Mouse (Mus musculus) stomach, embryonic 14.5 days (tissue): ENCODE data around the gene Snph. TPM values are rescaled to one million over a fixed set of nuclear protein-coding genes. Genes with fewer than 3 reads are reported as not detected.

Source experiments
- ATAC-seq: fragments of 200-750 bp; cut with Nextera tagmentation; 2 replicates; pipeline ENCODE4 v1.8.0; 2017; ENCODE audit warnings: low read depth, moderate TSS enrichment; ENCODE audit not compliant: insufficient number of reproducible peaks, insufficient read depth, low FRiP score
- H3K27ac ChIP-seq: fragments of 300-500 bp; sonication (generic); 2 replicates; pipeline ENCODE4 v1.5.1; 2014; ENCODE audit warnings: mild to moderate bottlenecking, low read length, moderate library complexity, mixed read lengths
- H3K27me3 ChIP-seq: fragments of 300-500 bp; sonication (generic); 2 replicates; pipeline ENCODE4 v1.6.1; 2014; ENCODE audit warnings: low read length, control low read depth, mixed read lengths; ENCODE audit not compliant: control insufficient read depth, insufficient read depth
- H3K36me3 ChIP-seq: fragments of 300-500 bp; sonication (generic); 2 replicates; pipeline ENCODE4 v1.6.1; 2014; ENCODE audit warnings: mild to moderate bottlenecking, control low read depth, low read length, moderate library complexity, mixed read lengths; ENCODE audit not compliant: control insufficient read depth, insufficient read depth
- H3K4me1 ChIP-seq: fragments of 300-500 bp; sonication (generic); 2 replicates; pipeline ENCODE4 v1.6.1; 2014; ENCODE audit warnings: low read length, control low read depth, mixed read lengths; ENCODE audit not compliant: control insufficient read depth, insufficient read depth
- H3K4me2 ChIP-seq: fragments of 300-500 bp; sonication (generic); replicated peaks from 2 replicates; pipeline ENCODE4 v1.6.1; 2014; ENCODE audit warnings: low read depth, low read length, control low read depth
- H3K4me3 ChIP-seq: fragments of 300-500 bp; sonication (generic); 2 replicates; pipeline ENCODE4 v1.5.1; 2014; ENCODE audit warnings: low read depth, low read length, control low read depth
- H3K9ac ChIP-seq: fragments of 300-500 bp; sonication (generic); replicated peaks from 2 replicates; pipeline ENCODE4 v1.6.1; 2014; ENCODE audit warnings: low read depth, mild to moderate bottlenecking, control low read depth, low read length, moderate library complexity, mixed read lengths
- H3K9me3 ChIP-seq: fragments of 300-500 bp; sonication (generic); 2 replicates; pipeline ENCODE4 v1.6.1; 2016; ENCODE audit warnings: low read depth, low read length, control low read depth; ENCODE audit not compliant: control insufficient read depth
- WGBS: fragments of 180-500 bp; shearing (Covaris S2); extraction: QIAGEN DNeasy Blood & Tissue Kit; methylation state at CpG from one replicate; pipeline ENCODE4 v1.1.7; 2014; 5-methylcytosine and 5-hydroxymethylcytosine counted together
- polyA plus RNA-seq: library from polyadenylated mRNA; unstranded; fragments of >200 nt; fragmentation: Nextera tagmentation; extraction: Ambion mirVana; gene quantifications from 2 replicates; pipeline ENCODE4 v1.2.1, GENCODE M21; 2014

Snph gene
- polyA plus RNA-seq, 1 experiment from 2014 or later, result 1.5 TPM

GRCm38 (mm10) chr2:151585934-151586333, 46.5 kb downstream of the Snph start:
- Histone ChIP-seq H3K9ac (no peak overlapping the region), H3K27ac (no peak overlapping the region), H3K36me3 (no peaks in the 10 kb centered on the region), H3K9me3 (no peaks in the 10 kb centered on the region), H3K27me3 (no peaks in the 10 kb centered on the region), H3K4me2 (no peak overlapping the region), H3K4me3 (no peak overlapping the region), H3K4me1 (no peaks in the 10 kb centered on the region)
- WGBS, result 39% methylated on average over 3 of the region's 3 CpGs
- no peak for ATAC-seq

DNA sequence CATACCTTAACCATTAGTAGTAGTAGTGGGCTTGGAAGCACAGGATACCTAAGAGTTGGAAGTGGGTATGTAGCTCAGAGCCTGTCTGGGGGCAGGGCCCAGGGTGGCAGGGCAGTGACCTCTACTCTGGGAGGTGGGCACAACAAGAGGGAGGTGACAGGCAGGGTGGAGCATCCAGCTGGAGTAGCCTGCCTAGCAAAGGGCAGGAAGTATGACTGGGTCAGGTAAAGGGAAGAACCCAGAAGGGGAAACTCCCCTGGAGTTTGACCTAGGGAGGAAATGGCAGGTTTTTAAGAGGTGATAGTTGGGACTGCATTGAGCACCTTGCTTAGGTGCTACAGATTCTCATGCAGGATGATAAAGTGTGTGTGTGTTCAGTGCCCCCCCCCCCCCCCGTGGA, 51.4 kb downstream of the Snph start:
- 50% methylated on average over 1 of the region's 1 CpGs for WGBS
- H3K27ac ChIP-seq, result no peak overlapping the region
- H3K9ac ChIP-seq, result no peak overlapping the region
- no peak overlapping the region for H3K4me3 ChIP-seq
- no peak for ATAC-seq
- H3K9me3 ChIP-seq, result no peaks in the 10 kb centered on the region
- no peaks in the 10 kb centered on the region for H3K36me3 ChIP-seq
- no peak overlapping the region for H3K4me2 ChIP-seq
- H3K4me1 ChIP-seq, result no peaks in the 10 kb centered on the region
- H3K27me3 ChIP-seq, result no peaks in the 10 kb centered on the region

- no peak overlapping the region for H3K27ac ChIP-seq
- H3K9me3 ChIP-seq, result no peaks in the 10 kb centered on the region
- no peaks in the 10 kb centered on the region for H3K4me1 ChIP-seq
- no peak overlapping the region for H3K4me3 ChIP-seq
- no peak for ATAC-seq
- WGBS, result 74% methylated on average over 4 of the region's 4 CpGs
- no peak overlapping the region for H3K4me2 ChIP-seq
- H3K27me3 ChIP-seq, result no peaks in the 10 kb centered on the region
- H3K9ac ChIP-seq, result no peak overlapping the region
- H3K36me3 ChIP-seq, result no peaks in the 10 kb centered on the region
Measured at GRCm38 (mm10) chr2:151579183-151579582, 53.2 kb downstream of the Snph start.

GRCm38 (mm10) chr2:151575699-151576389, 56.5 kb downstream of the Snph start:
- peak; percentile 82 for ATAC-seq
- H3K4me1 ChIP-seq, result no peaks in the 10 kb centered on the region

DNA sequence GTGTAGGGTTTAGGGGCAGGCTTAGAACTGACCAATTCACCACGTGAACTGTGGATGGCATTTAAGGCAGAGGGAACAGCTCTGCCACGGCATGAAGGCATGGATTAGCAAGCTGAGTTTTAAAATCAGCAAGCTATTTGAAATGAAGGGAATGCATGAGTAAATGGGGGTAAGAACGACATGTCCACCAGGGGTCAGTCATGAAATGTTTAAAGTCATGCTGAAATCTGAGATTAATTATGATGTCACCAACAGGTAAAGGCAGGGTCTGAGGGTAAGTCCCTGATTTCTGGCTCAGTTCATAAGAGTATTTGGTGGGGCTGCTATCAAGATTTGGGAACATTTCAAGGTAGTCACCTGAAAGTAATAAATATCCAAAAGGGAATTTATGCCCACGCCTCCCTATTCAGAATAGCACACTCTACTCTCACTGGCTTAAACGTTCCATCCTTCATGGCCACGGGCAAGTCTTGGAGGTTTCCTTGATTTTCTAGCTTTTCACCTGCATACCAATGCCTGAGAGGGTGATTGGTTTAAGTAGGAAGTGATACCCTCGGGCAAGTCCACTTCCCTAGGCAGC, 57.2 kb downstream of the Snph start:
- ATAC-seq, result no peak
- Histone ChIP-seq H3K4me3 (peak overlapping the region; percentile 27), H3K27ac (no peak overlapping the region; the same call in 1 of the 2 replicates), H3K27me3 (no peaks in the 10 kb centered on the region), H3K4me2 (peak overlapping the region; percentile 61), H3K9ac (no peak overlapping the region), H3K9me3 (no peaks in the 10 kb centered on the region), H3K4me1 (no peaks in the 10 kb centered on the region), H3K36me3 (no peaks in the 10 kb centered on the region)
- WGBS, result 24% methylated on average over 7 of the region's 7 CpGs

More at GRCm38 (mm10) chr2:151575699-151576389, 56.5 kb downstream of the Snph start:
- H3K27me3 ChIP-seq, result no peaks in the 10 kb centered on the region
- peak overlapping the region; percentile 52; the same call in 1 of the 2 replicates for H3K27ac ChIP-seq
- peak overlapping the region; percentile 61 for H3K4me2 ChIP-seq
- no peaks in the 10 kb centered on the region for H3K36me3 ChIP-seq
- 2% methylated on average over 38 of the region's 38 CpGs for WGBS
- H3K9ac ChIP-seq, result no peak overlapping the region; the same call in 1 of the 2 replicates
- H3K4me3 ChIP-seq, result peak overlapping the region; percentile 27
- H3K9me3 ChIP-seq, result no peaks in the 10 kb centered on the region

DNA sequence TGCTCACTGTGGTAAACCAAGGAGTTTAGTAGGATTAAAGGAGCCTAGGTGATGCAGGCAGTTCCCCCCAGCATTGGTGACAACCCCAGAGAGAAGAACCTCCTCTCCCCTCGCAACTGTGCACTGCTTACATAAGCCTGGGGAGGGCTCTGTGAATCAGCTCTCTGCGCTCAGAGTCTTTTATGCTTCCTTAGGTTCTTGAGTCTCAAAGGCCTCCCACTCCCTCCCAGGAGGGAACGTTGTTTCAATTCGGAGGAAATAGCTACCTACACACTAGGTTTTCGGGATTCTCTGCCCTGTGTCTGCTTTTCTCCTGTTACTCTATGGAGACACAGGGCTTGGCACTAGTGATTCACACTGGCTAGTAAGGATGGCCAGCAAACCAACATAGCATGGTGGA, 57.8 kb downstream of the Snph start:
- no peak overlapping the region for H3K27ac ChIP-seq
- no peak overlapping the region for H3K4me2 ChIP-seq
- H3K4me1 ChIP-seq, result no peaks in the 10 kb centered on the region
- no peaks in the 10 kb centered on the region for H3K9me3 ChIP-seq
- 65% methylated on average over 5 of the region's 5 CpGs for WGBS
- H3K27me3 ChIP-seq, result no peaks in the 10 kb centered on the region
- H3K4me3 ChIP-seq, result no peak overlapping the region
- no peaks in the 10 kb centered on the region for H3K36me3 ChIP-seq
- H3K9ac ChIP-seq, result no peak overlapping the region
- ATAC-seq, result no peak

DNA sequence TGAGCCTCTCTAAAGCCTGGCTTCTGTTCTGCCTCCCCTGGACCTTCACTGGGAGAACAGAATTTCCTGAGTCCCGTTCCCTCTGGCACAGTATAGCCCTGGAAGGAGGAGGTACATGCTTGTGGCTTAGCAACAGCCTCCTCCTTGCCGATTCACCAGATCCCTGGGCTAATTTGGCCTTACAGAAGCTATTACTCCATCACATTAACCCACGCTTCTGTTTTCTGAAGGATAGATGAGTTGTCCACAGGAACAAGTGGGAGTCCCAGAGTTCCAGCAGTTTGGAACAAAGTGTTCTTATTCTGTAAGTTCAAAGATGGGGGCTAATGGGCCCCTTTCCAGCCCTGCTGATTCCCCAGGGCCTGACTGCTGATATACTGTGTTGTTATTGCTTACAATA, 58.7 kb downstream of the Snph start:
- Histone ChIP-seq H3K9me3 (no peaks in the 10 kb centered on the region), H3K36me3 (no peaks in the 10 kb centered on the region), H3K27me3 (no peaks in the 10 kb centered on the region), H3K9ac (no peak overlapping the region), H3K4me2 (no peak overlapping the region), H3K4me3 (no peak overlapping the region), H3K27ac (no peak overlapping the region), H3K4me1 (no peaks in the 10 kb centered on the region)
- ATAC-seq, result no peak
- 77% methylated on average over 3 of the region's 3 CpGs for WGBS

- Histone ChIP-seq H3K27ac (peak within 1 kb of the TSS; percentile 27; the same call in 1 of the 2 replicates), H3K4me3 (no peak within 1 kb of the TSS), H3K4me1 (no peaks in the 10 kb centered on the region), H3K27me3 (no peaks in the 10 kb centered on the region), H3K9ac (no peak within 1 kb of the TSS; the same call in 1 of the 2 replicates), H3K9me3 (no peaks in the 10 kb centered on the region), H3K4me2 (no peak within 1 kb of the TSS), H3K36me3 (no peaks in the 10 kb centered on the region; the same call in 1 of the 2 replicates)
- 66% methylated on average over 17 of the region's 17 CpGs for WGBS
- peak; percentile 81 for ATAC-seq
Measured at GRCm38 (mm10) chr2:151571873-151572700, 60.3 kb downstream of the Snph start, which contains the start of gene Sdcbp2. Gene Sdcbp2 (plus strand): TSS chr2:151572622.
